Mouse (Mus musculus) brain, embryonic 14.5 days (tissue): ENCODE data around the gene Myt1.

Source experiments
- CTCF ChIP-seq: fragments of 200-500 bp; IDR thresholded peaks from 2 replicates; pipeline ENCODE4 v1.5.1; 2012; ENCODE audit warnings: inconsistent platforms, mild to moderate bottlenecking, moderate library complexity, borderline replicate concordance; ENCODE audit not compliant: insufficient read depth, insufficient read length; ENCODE audit errors: extremely low read depth
- POLR2A ChIP-seq: fragments of 200-500 bp; IDR thresholded peaks from 2 replicates; pipeline ENCODE4 v1.6.1; 2012; ENCODE audit warnings: mild to moderate bottlenecking, inconsistent platforms, borderline replicate concordance; ENCODE audit not compliant: poor library complexity, insufficient read depth, insufficient read length, severe bottlenecking; ENCODE audit errors: extremely low read depth

GRCm38 (mm10) chr2:181730051-181730450 lies 33.1 kb upstream of the Myt1 start:
- TF ChIP-seq CTCF: no peak
- TF ChIP-seq POLR2A: no peak
